Mouse (Mus musculus) lung, postnatal 14 days (tissue): ENCODE measurements around the gene Fndc3a.

ENCODE experiments used
- DNase-seq: peaks from one replicate; pipeline ENCODE4 v3.0.0; 2021

Fndc3a gene

DNA sequence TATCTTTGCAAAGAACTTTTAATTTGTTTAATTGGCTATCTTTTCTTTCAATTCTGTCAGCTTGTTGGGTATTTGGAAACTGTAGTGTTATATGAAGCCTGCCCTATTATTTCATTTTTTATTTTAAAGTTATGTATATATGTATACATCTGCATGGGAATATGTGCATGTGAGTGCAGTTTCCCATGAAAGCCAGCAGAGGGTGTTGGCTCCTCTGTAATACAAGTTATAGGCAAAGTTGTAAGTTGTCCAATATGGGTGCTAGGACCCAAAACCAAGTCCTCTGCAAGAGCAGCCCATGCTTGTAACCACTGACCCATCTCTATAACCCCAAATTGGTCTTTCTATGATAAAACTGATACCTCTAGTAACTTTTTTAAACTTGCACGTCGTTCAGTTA lies 38.8 kb downstream of the Fndc3a start:
- DNase-seq = no peak

DNA sequence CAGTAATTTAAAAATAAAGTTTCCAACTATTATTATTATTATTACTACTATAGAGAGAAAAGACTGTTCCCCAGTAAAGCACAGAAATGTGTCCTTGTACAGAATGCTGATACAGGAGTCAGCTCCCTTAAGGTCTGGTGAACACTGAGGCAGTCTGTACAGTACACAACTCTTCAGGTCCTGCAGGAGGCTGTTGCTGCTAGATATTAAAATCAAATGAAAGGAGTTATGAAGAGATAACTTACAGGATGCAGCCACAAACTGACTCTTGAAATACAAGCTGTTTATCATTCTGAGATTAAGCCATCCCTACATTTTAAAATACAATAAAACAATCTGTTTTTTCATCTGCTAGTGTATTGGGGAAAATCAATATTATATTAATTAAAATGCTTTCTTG lies 60.5 kb downstream of the Fndc3a start:
- DNase-seq = no peak

DNA sequence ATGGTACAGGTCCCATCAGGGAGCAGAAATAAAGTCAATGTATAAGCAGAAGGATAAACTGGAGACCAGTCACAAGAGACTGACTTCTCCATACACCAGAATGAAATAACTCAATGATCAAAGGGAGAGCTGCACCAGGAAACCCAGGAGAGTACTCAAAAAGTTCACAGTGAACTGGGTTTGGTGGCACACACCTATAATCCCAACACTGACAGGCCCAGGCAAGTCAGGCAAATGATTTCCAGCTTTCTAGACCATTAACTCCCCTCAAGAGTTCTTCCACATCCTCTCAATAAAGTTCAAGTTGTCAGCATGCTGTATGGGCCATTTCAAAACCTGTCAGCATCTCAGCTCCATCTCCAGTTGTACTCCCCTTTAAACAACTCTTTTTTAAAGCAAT lies 64.3 kb downstream of the Fndc3a start:
- no peak for DNase-seq

GRCm38 (mm10) chr14:72644620-72645019 lies 65.2 kb downstream of the Fndc3a start:
- no peak for DNase-seq

DNA sequence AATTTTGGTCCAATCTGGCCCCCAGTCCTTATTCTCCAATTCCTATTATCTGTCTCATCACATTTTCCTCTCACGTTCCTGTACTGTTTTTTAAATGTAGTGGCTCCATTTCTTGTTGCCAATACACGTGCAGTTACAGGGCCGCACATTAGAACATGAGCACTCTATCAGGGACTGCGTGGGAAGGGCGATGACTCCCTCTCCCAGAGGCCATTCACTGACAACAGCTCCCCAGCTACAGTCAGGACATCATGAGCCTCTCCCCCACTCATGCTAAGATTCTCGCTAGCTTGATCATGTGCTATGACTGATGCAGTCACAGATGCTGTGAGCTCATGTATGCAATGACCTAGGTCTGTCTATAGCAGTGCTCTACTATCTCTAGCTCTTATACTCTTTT lies 71.3 kb downstream of the Fndc3a start:
- no peak for DNase-seq

- DNase-seq = no peak
Observed at GRCm38 (mm10) chr14:72633571-72633970, 76.2 kb downstream of the Fndc3a start.

- DNase-seq = no peak
Observed at GRCm38 (mm10) chr14:72625411-72625810, 84.4 kb downstream of the Fndc3a start.

- DNase-seq = no peak
Observed at GRCm38 (mm10) chr14:72604077-72604476, 105.7 kb downstream of the Fndc3a start.

DNA sequence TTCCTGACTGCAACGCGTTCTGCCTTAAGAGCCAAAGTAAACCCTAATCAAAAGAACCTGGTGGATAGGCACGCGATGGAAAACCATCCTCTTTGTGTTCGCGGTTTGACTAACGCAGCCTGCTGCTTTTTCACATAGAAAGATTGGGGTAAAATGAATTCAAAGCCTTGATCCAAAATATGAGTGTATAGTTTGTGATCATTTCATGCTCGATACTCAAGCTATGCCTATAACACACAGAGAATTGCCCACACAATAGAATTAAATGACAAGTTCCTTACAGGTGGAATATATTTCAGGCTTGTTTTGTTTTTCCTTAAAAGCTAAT lies 106.6 kb downstream of the Fndc3a start:
- no peak for DNase-seq

GRCm38 (mm10) chr14:72602521-72603193 lies 107.1 kb downstream of the Fndc3a start:
- DNase-seq = peak; percentile 92

GRCm38 (mm10) chr14:72601381-72602305 lies 108.2 kb downstream of the Fndc3a start:
- no peak for DNase-seq

GRCm38 (mm10) chr14:72600375-72600774 lies 109.4 kb downstream of the Fndc3a start:
- no peak for DNase-seq

DNA sequence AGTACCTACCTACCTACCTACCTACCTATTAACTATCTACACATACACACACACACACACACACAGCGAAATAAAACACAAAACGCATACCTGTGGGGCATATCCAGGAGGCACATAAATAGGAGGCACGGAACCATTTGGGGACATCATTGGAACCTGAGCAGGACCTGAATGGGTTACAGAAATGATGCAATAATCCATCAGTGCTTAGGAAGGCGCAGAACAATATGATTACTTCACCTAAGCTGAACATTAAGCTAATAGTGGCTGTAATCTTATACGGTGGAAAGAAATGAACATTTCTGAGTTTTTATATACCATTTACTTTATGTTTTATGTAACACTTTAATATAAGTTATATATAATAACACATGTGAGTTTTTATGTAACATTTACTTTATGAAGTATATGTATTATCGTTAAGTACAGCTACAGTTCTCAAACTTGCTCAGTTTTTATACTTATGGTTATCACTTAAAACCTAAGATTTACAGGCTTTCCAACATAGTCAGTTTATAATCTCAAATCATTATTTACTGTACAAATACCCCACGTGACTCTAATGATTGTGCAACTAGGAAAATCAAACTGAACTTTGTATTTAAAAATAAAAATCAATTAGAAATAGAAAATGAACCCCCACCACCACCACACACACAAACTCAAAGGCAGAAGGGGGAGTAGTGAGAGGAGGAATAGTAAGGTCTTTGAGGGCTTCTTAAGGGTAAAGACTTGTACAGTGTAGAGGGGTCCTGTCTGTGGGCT lies 110.6 kb downstream of the Fndc3a start:
- no peak for DNase-seq

- DNase-seq = no peak
Observed at GRCm38 (mm10) chr14:72594191-72594590, 115.6 kb downstream of the Fndc3a start.

GRCm38 (mm10) chr14:72589415-72589814 lies 120.4 kb downstream of the Fndc3a start:
- no peak for DNase-seq

- no peak for DNase-seq
Observed at GRCm38 (mm10) chr14:72582979-72583378, 126.8 kb downstream of the Fndc3a start.

DNA sequence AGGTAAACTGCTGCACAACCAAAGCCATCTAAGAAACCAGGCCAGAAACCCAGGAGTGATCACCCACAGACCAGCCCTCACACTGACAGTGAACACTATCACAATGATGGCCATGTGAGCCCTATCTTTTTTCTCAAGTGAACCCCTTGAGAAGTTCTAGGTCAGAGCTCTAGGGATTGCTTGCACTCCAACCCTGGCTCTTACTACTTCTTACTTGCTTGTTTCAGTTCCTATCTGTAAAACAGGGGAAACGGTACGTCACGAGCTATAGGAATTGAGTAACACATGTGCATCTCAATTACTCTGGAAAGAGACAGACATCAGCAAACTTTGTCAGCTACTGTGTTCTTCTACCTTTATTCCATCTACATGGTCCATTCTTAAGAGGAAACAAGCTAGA lies 128.8 kb downstream of the Fndc3a start:
- DNase-seq = peak; percentile 8

GRCm38 (mm10) chr14:72576283-72576682 lies 133.5 kb downstream of the Fndc3a start:
- no peak for DNase-seq

DNA sequence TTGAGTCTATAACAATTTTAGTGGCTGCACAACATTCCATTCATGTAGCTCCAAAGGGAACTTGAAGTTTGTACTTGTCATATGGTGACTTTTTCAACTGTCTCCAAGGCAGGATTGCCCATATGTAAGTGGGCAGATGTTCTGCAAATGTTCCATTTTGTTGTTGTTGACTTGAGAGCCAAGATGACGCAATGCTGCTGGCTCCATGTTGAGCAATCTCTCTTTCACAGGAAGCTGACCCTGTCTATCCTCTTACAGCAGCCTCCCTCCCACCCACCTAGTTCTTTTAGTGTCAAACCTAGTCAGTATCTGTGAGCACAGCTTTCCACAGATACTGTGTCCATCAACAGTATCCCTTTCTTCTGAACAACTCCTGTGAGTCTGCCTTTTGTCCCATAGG lies 145.9 kb downstream of the Fndc3a start:
- DNase-seq = peak; percentile 21

- no peak for DNase-seq
Observed at GRCm38 (mm10) chr14:72558795-72559194, 151.0 kb downstream of the Fndc3a start.

DNA sequence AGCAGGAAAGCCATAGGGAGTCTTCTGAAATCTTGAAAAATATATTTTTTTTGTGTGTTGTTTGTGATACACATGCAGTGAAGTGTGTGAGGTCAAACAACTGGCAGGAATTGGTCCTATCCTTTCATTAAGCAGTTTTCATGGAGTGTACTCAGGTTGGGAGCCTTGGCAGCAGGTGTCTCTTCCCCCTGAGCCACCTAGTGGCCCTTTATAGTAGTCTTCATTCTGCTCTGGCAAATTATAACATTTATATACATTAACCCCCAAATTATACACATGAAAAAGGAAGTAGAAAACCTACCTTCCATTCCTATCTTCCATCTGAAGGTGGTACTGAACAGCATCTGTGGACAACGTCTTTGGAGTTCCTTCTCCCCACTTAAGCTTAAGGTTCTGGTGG lies 154.0 kb downstream of the Fndc3a start:
- no peak for DNase-seq

- no peak for DNase-seq
Observed at GRCm38 (mm10) chr14:72536392-72537017, 173.3 kb downstream of the Fndc3a start.

DNA sequence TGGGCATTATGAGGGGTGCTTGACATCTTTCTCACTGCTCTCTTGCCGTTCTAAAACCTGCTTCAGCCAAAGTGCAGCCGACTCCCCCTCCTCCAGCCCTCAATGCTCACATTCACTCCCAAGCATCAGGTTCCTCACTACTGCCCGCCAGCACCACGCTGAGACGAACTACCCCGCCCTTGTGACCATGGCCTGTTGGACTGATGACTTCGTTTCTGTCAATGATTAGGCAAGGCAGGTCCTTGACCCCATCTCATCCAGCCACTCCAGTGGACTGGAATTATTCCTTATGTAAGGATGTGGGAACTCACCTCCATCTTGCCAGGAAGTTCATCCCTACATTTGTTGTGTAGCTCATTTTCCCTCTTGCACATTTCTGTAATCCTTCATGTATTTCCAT lies 175.9 kb downstream of the Fndc3a start:
- no peak for DNase-seq
